8 mouse cellular contexts compared by ENCODE assay signal in genomic region chr11:50174730-50175187, GRCm38 (mm10). TPM values are rescaled to one million over a fixed set of nuclear protein-coding genes. Genes with fewer than 3 reads are reported as not detected.
DNase-seq lines count a peak whose midpoint lies in the region; ATAC-seq and TF ChIP-seq lines count a peak whose summit lies in the region.

No protein-coding gene starts in this region.

- peaks cover 40% of the 10 kb centered on the region for H3K36me3 ChIP-seq in embryonic facial prominence, embryonic 10.5 days (replicated peaks)
- H3K36me3 ChIP-seq in kidney, adult 2 months (ENCODE audit: control insufficient read depth, insufficient read depth, low read length) = no peaks in the 10 kb centered on the region; the same call in 1 of the 2 replicates
- peaks cover 24% of the 10 kb centered on the region for H3K36me3 ChIP-seq in limb, embryonic 14.5 days (ENCODE audit: control insufficient read depth, insufficient read depth, low read length)
- H3K36me3 ChIP-seq in midbrain, postnatal 0 days (ENCODE audit: insufficient read depth, low read length) = peaks cover 35% of the 10 kb centered on the region

- ATAC-seq in limb, embryonic 14.5 days (ENCODE audit: low FRiP score, low read depth) = peak; percentile 99
- ATAC-seq in midbrain, postnatal 0 days (ENCODE audit: low FRiP score) = peak; percentile 98

- H3K27me3 ChIP-seq in embryonic facial prominence, embryonic 10.5 days (replicated peaks; ENCODE audit: low read depth, poor library complexity, severe bottlenecking) = no peaks in the 10 kb centered on the region
- no peaks in the 10 kb centered on the region for H3K27me3 ChIP-seq in kidney, adult 2 months (replicated peaks; ENCODE audit: control insufficient read depth, insufficient read depth, low read length)
- no peaks in the 10 kb centered on the region for H3K27me3 ChIP-seq in limb, embryonic 14.5 days (ENCODE audit: control insufficient read depth, insufficient read depth, low read length)
- H3K27me3 ChIP-seq in midbrain, postnatal 0 days (ENCODE audit: insufficient read depth, low read length) = no peaks in the 10 kb centered on the region

- no peaks in the 10 kb centered on the region for H3K9me3 ChIP-seq in embryonic facial prominence, embryonic 10.5 days
- no peaks in the 10 kb centered on the region for H3K9me3 ChIP-seq in limb, embryonic 14.5 days (ENCODE audit: control insufficient read depth, low read length)
- no peaks in the 10 kb centered on the region for H3K9me3 ChIP-seq in midbrain, postnatal 0 days (ENCODE audit: low read length)

- TF ChIP-seq POLR2A in kidney, adult 2 months (IDR thresholded peaks at IDR 0.05; ENCODE audit: low read depth, low read length) = peak; percentile 21
- TF ChIP-seq POLR2A in limb, embryonic 14.5 days (IDR thresholded peaks at IDR 0.05; ENCODE audit: borderline replicate concordance, extremely low read depth, insufficient read depth, insufficient read length) = peak; percentile 90; the same call in 1 of the 2 replicates

- under 1% methylated on average over 27 of the region's 27 CpGs for WGBS in embryonic facial prominence, embryonic 10.5 days
- 0% methylated on average over 27 of the region's 27 CpGs for WGBS in kidney, adult 2 months
- under 1% methylated on average over 26 of the region's 27 CpGs for WGBS in limb, embryonic 14.5 days
- under 1% methylated on average over 27 of the region's 27 CpGs for WGBS in midbrain, postnatal 0 days

- H3K4me3 ChIP-seq in embryonic facial prominence, embryonic 10.5 days = peak overlapping the region; percentile 89
- peak overlapping the region; percentile 76 for H3K4me3 ChIP-seq in kidney, adult 2 months (ENCODE audit: insufficient read depth, low read depth, low read length)
- H3K4me3 ChIP-seq in limb, embryonic 14.5 days (replicated peaks; ENCODE audit: low read length) = peak overlapping the region; percentile 58
- H3K4me3 ChIP-seq in midbrain, postnatal 0 days (ENCODE audit: low read depth, low read length) = peak overlapping the region; percentile 62

- H3K4me1 ChIP-seq in embryonic facial prominence, embryonic 10.5 days = peaks cover 9% of the 10 kb centered on the region
- H3K4me1 ChIP-seq in kidney, adult 2 months (ENCODE audit: control insufficient read depth, insufficient read depth, low read length) = peaks cover 25% of the 10 kb centered on the region
- peaks cover 6% of the 10 kb centered on the region; the same call in 1 of the 2 replicates for H3K4me1 ChIP-seq in limb, embryonic 14.5 days (ENCODE audit: control insufficient read depth, insufficient read depth, low read length)
- H3K4me1 ChIP-seq in midbrain, postnatal 0 days (ENCODE audit: insufficient read depth, low read length) = no peaks in the 10 kb centered on the region; the same call in 1 of the 2 replicates

- DNase-seq in kidney, adult 11 months = peak; percentile 98
- no peak for DNase-seq in kidney, adult 9 months
- peak; percentile 98 for DNase-seq in embryonic facial prominence, embryonic 10.5 days (ENCODE audit: low spot score)
- peak; percentile 74 for DNase-seq in gonadal fat pad, adult 2 months (ENCODE audit: low read depth)
- peak; percentile 99 for DNase-seq in kidney, adult 2 months
- peak; percentile 99 for DNase-seq in limb, embryonic 14.5 days (ENCODE audit: low spot score)
- DNase-seq in midbrain, postnatal 0 days (ENCODE audit: low spot score) = peak; percentile 99
- peak; percentile 98 to 99 for DNase-seq in spleen, postnatal 14 days (ENCODE audit: low spot score in 2 of 2)

- peak overlapping the region; percentile 56 for H3K4me2 ChIP-seq in limb, embryonic 14.5 days (replicated peaks; ENCODE audit: low read depth, low read length, severe bottlenecking)
- peak overlapping the region; percentile 67 for H3K4me2 ChIP-seq in midbrain, postnatal 0 days (ENCODE audit: low read depth, low read length, poor library complexity, severe bottlenecking)

- H3K9ac ChIP-seq in limb, embryonic 14.5 days (ENCODE audit: low read depth, low read length, severe bottlenecking) = peak overlapping the region; percentile 66
- peak overlapping the region; percentile 75 for H3K9ac ChIP-seq in midbrain, postnatal 0 days (replicated peaks; ENCODE audit: low read length, poor library complexity, severe bottlenecking)

- H3K27ac ChIP-seq in embryonic facial prominence, embryonic 10.5 days (replicated peaks) = peak overlapping the region; percentile 89
- peak overlapping the region; percentile 48 for H3K27ac ChIP-seq in kidney, adult 2 months (ENCODE audit: insufficient read depth, low read depth, low read length)
- H3K27ac ChIP-seq in limb, embryonic 14.5 days (replicated peaks; ENCODE audit: low read depth, low read length) = no peak overlapping the region
- peak overlapping the region; percentile 93 for H3K27ac ChIP-seq in midbrain, postnatal 0 days (ENCODE audit: low read depth, low read length)

- no peak for TF ChIP-seq CTCF in kidney, adult 2 months (conservative IDR thresholded peaks at IDR 0.05; ENCODE audit: insufficient read depth, insufficient read length, low read depth, low read length)
- no peak for TF ChIP-seq CTCF in midbrain, postnatal 0 days (IDR thresholded peaks at IDR 0.05)

RNA-seq across cellular contexts. Expression of gene Mrnip, which starts 0.5 kb away (rescaled TPM):
- 24.1 and 27.3 TPM in 2 replicates for polyA plus RNA-seq in embryonic facial prominence, embryonic 10.5 days (2016; fragmentation: Nextera tagmentation; extraction: Ambion mirVana)
- 10.7 and 12.5 TPM in 2 replicates for polyA plus RNA-seq in gonadal fat pad, adult 2 months (2012; rRNA removed)
- polyA plus RNA-seq in kidney, adult 2 months (2012; rRNA removed) = 21.0 and 21.1 TPM in 2 replicates
- 17.6 and 18.0 TPM in 2 replicates for polyA plus RNA-seq in limb, embryonic 14.5 days (2012; rRNA removed)
- polyA plus RNA-seq in limb, embryonic 14.5 days (2014; fragmentation: Nextera tagmentation; extraction: Ambion mirVana) = 16.8 and 17.2 TPM in 2 replicates
- total RNA-seq in midbrain, postnatal 0 days (2014; rRNA removed) = 37.1 and 41.3 TPM in 2 replicates
- polyA plus RNA-seq in midbrain, postnatal 0 days (2015; fragmentation: Nextera tagmentation; extraction: Ambion mirVana) = 37.9 and 40.7 TPM in 2 replicates

RNA-seq across cellular contexts. Expression of gene Sqstm1, which starts 35.9 kb away (rescaled TPM):
- polyA plus RNA-seq in embryonic facial prominence, embryonic 10.5 days (2016; fragmentation: Nextera tagmentation; extraction: Ambion mirVana) = 130 and 131 TPM in 2 replicates
- polyA plus RNA-seq in gonadal fat pad, adult 2 months (2012; rRNA removed) = 227 and 257 TPM in 2 replicates
- 337 and 344 TPM in 2 replicates for polyA plus RNA-seq in kidney, adult 2 months (2012; rRNA removed)
- 112 and 120 TPM in 2 replicates for polyA plus RNA-seq in limb, embryonic 14.5 days (2012; rRNA removed)
- polyA plus RNA-seq in limb, embryonic 14.5 days (2014; fragmentation: Nextera tagmentation; extraction: Ambion mirVana) = 214 and 227 TPM in 2 replicates
- 314 and 335 TPM in 2 replicates for total RNA-seq in midbrain, postnatal 0 days (2014; rRNA removed)
- polyA plus RNA-seq in midbrain, postnatal 0 days (2015; fragmentation: Nextera tagmentation; extraction: Ambion mirVana) = 455 and 484 TPM in 2 replicates

RNA-seq across cellular contexts. Expression of gene Mgat4b, which starts 35.9 kb away (rescaled TPM):
- 22.6 and 23.5 TPM in 2 replicates for polyA plus RNA-seq in embryonic facial prominence, embryonic 10.5 days (2016; fragmentation: Nextera tagmentation; extraction: Ambion mirVana)
- polyA plus RNA-seq in gonadal fat pad, adult 2 months (2012; rRNA removed) = 75.8 and 80.6 TPM in 2 replicates
- polyA plus RNA-seq in kidney, adult 2 months (2012; rRNA removed) = 85.4 and 105 TPM in 2 replicates
- 34.5 and 45.3 TPM in 2 replicates for polyA plus RNA-seq in limb, embryonic 14.5 days (2012; rRNA removed)
- 21.1 and 23.6 TPM in 2 replicates for polyA plus RNA-seq in limb, embryonic 14.5 days (2014; fragmentation: Nextera tagmentation; extraction: Ambion mirVana)
- 115 and 152 TPM in 2 replicates for total RNA-seq in midbrain, postnatal 0 days (2014; rRNA removed)
- 77.3 and 77.9 TPM in 2 replicates for polyA plus RNA-seq in midbrain, postnatal 0 days (2015; fragmentation: Nextera tagmentation; extraction: Ambion mirVana)

RNA-seq across cellular contexts. Expression of gene Tbc1d9b, which starts 43.6 kb away (rescaled TPM):
- 35.7 and 36.9 TPM in 2 replicates for polyA plus RNA-seq in embryonic facial prominence, embryonic 10.5 days (2016; fragmentation: Nextera tagmentation; extraction: Ambion mirVana)
- 73.4 and 78.5 TPM in 2 replicates for polyA plus RNA-seq in gonadal fat pad, adult 2 months (2012; rRNA removed)
- 52.2 and 60.9 TPM in 2 replicates for polyA plus RNA-seq in kidney, adult 2 months (2012; rRNA removed)
- 44.9 and 51.5 TPM in 2 replicates for polyA plus RNA-seq in limb, embryonic 14.5 days (2012; rRNA removed)
- polyA plus RNA-seq in limb, embryonic 14.5 days (2014; fragmentation: Nextera tagmentation; extraction: Ambion mirVana) = 45.2 and 50.5 TPM in 2 replicates
- 58.5 and 68.8 TPM in 2 replicates for total RNA-seq in midbrain, postnatal 0 days (2014; rRNA removed)
- 31.3 and 32.5 TPM in 2 replicates for polyA plus RNA-seq in midbrain, postnatal 0 days (2015; fragmentation: Nextera tagmentation; extraction: Ambion mirVana)
